Mouse (Mus musculus) embryo, embryonic 10 days (tissue): ENCODE data around the gene Higd2a.

Experiments used
- DNase-seq: peaks from one replicate; pipeline ENCODE4 v3.0.0-alpha.2; 2015; ENCODE audit warnings: low spot score

Gene Higd2a

DNA sequence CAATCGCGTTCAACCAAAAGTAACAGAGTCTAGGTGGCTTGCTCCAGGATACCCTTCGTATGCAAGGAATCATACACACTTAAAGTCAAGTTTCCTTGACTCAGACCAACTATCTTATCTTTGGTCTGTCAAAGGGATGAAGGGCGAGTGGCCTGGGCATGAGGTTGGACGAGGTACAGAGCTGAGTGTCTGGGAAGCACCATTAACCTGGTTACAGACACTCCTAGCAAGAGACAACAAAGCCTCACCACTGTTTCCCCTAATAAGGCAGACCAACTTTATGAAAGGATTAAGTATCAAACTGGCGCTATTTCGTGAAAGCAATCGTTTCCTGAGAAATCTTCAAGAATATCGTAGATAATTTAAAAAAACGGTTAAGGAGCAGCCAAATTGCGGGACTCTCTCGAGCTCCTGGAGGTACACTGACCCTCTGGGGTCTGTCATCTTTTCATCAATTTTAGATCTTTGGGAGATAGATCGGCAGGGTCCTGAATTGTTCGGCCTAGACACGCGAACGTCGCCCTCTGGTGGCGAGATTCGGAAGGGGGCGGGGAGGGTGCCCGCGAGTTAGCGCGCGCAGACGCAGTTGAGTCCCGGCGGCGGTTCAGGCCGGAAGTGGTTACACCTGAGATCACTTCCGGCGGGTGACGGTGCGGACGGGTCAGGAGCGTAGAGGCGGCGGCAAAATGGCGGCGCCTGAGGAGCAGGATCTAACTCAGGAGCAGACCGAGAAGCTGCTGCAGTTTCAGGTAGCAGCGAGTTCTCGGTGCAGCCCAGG, 31.3 kb downstream of the Higd2a start, which contains the start of gene Faf2:
TSS of gene Faf2 (plus strand) at position 630 of the 778 bp plus-strand sequence.
- peak; percentile 97 for DNase-seq

DNA sequence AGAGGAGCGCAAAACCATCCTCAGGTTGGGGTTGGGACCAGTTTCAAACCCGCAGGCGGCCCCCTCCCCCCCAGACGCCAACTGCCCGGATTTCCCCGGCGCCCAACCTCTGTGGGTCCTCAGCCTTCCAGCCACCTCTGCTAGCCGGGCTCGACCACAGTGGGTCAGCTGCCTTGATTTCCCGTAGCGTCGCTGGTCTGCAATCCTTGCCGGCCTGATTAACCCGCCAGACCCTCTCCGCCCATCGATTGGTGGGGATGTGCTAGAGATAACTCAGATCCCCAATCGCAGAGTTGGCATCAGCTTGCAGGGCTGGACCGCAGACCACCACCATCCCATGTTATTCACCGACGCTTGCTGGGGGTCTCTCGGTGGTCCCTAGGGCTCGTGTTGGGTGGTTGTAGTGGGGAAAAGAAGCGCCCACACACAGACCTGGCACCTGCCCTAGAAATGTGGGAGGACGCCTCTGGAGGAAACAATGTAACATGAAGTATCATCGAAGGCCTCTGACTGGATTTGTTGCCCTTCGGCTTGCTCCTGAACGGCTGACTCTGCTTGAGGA, 32.0 kb downstream of the Higd2a start:
- DNase-seq, result peak; percentile 41

DNA sequence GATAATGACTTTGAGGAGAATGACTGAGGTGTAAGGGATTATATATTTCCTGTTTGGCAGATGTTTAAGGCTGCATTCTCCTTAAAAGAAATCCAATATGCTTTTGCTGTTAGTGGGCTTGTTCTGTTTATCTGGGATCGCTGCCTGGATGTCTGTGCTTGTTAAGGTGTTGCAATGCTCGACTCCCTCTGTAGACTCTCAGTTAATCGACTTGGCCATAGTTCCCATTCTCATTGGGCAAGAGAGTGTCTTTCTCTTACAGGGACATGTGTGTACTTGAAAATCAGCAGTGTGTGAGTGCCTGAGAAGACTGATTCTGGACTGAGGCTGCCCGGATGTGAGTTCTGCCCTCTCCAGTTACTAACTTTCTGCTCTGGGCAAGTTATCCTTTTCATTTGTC, 39.1 kb downstream of the Higd2a start:
- no peak for DNase-seq

DNA sequence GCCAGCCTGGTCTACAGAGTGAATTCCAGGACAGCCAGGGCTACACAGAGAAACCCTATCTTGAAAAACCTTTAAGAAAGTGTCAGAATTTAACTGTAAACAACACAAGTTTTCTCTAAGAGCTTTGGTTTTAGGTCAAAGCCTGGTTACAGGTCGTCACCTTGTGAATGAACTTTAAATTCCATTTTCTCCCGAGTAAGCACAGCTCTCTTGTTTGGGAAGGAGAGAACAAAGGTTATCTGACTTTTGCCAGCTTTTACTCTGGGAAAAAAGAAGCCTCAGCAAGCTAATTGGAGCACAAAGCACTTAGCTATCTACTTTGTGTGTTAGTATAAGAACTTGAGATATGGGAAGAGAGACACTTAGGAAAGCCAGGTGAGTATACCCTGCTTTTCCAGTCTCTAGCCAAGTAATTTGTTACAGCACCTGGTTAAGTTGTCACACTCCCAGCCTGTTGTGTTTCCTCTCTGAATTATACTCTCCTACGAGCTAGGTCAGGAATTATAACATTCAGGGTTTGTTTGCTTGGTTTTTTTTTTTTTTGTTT, 42.8 kb downstream of the Higd2a start:
- no peak for DNase-seq

DNA sequence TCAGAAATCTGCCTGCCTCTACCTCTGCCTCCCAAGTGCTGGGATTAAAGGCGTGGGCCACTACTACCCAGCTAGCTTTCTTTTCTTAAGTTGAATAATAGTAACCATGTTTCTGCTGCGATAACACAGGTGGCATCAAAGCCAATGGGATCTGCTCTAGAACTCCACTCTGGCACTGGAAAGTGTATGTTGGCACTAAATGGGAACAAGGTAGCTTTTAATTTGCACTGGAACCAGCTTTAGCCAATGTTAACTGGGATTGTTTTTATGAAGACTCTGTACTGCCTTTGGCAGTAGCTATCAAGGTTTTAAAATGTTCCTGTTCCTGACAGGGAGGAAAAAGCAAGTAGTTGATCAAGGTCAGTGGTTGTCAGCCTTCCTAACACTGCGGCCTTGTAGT, 45.0 kb downstream of the Higd2a start:
- DNase-seq, result no peak
